Mouse (Mus musculus) kidney, postnatal 0 days (tissue): ENCODE results near the gene Fbxo17. TPM values are rescaled to one million over a fixed set of nuclear protein-coding genes. Genes with fewer than 3 reads are reported as not detected.
A peak's percentile ranks its signal among the peaks of the same experiment; 100 is the strongest.

Experiments
- ATAC-seq: fragments of 200-750 bp; cut with Nextera tagmentation; replicated peaks from 2 replicates; pipeline ENCODE4 v1.8.0; 2017; ENCODE audit warnings: low read depth, moderate number of reproducible peaks, moderate TSS enrichment, moderate library complexity; ENCODE audit not compliant: low FRiP score
- DNase-seq: peaks from one replicate; pipeline ENCODE4 v3.0.0-alpha.2; 2016; ENCODE audit warnings: low spot score
- H3K27ac ChIP-seq: fragments of 300-500 bp; sonication (generic); 2 replicates; pipeline ENCODE4 v1.5.1; 2014; ENCODE audit warnings: mild to moderate bottlenecking
- H3K27me3 ChIP-seq: fragments of 300-500 bp; sonication (generic); 2 replicates; pipeline ENCODE4 v1.6.1; 2014; ENCODE audit warnings: low read length, mixed read lengths; ENCODE audit not compliant: insufficient read depth
- H3K36me3 ChIP-seq: fragments of 300-500 bp; sonication (generic); 2 replicates; pipeline ENCODE4 v1.6.1; 2014; ENCODE audit warnings: low read length, mixed read lengths; ENCODE audit not compliant: insufficient read depth
- H3K4me1 ChIP-seq: fragments of 300-500 bp; sonication (generic); replicated peaks from 2 replicates; pipeline ENCODE4 v1.6.1; 2014; ENCODE audit warnings: antibody characterized with exemption, low read length, mixed read lengths; ENCODE audit not compliant: insufficient read depth
- H3K4me2 ChIP-seq: fragments of 300-500 bp; sonication (generic); 2 replicates; pipeline ENCODE4 v1.6.1; 2014; ENCODE audit warnings: mild to moderate bottlenecking, low read length, moderate library complexity, mixed read lengths
- H3K4me3 ChIP-seq: fragments of 300-500 bp; sonication (generic); replicated peaks from 2 replicates; pipeline ENCODE4 v1.5.1; 2014; ENCODE audit warnings: low read depth, low read length
- H3K9ac ChIP-seq: fragments of 300-500 bp; sonication (generic); 2 replicates; pipeline ENCODE4 v1.6.1; 2014; ENCODE audit warnings: low read depth, low read length
- H3K9me3 ChIP-seq: fragments of 300-500 bp; sonication (generic); replicated peaks from 2 replicates; pipeline ENCODE4 v1.6.1; 2016; ENCODE audit warnings: low read length, inconsistent platforms, mixed read lengths
- CTCF ChIP-seq: IDR thresholded peaks from 2 replicates; pipeline ENCODE4 v1.5.1; 2016; ENCODE audit warnings: antibody characterized with exemption, low read depth, mild to moderate bottlenecking, moderate library complexity
- WGBS: fragments of 180-500 bp; shearing (Covaris S2); extraction: QIAGEN DNeasy Blood & Tissue Kit; methylation state at CpG from one replicate; pipeline ENCODE4 v1.1.7; 2014; 5-methylcytosine and 5-hydroxymethylcytosine counted together
- polyA plus RNA-seq: library from polyadenylated mRNA; unstranded; fragments of >200 nt; fragmentation: Nextera tagmentation; extraction: Ambion mirVana; gene quantifications from 2 replicates; pipeline ENCODE4 v1.2.1, GENCODE M21; 2015

The Fbxo17 gene
- polyA plus RNA-seq, 1 experiment from 2014 or later: 7.0 TPM

DNA sequence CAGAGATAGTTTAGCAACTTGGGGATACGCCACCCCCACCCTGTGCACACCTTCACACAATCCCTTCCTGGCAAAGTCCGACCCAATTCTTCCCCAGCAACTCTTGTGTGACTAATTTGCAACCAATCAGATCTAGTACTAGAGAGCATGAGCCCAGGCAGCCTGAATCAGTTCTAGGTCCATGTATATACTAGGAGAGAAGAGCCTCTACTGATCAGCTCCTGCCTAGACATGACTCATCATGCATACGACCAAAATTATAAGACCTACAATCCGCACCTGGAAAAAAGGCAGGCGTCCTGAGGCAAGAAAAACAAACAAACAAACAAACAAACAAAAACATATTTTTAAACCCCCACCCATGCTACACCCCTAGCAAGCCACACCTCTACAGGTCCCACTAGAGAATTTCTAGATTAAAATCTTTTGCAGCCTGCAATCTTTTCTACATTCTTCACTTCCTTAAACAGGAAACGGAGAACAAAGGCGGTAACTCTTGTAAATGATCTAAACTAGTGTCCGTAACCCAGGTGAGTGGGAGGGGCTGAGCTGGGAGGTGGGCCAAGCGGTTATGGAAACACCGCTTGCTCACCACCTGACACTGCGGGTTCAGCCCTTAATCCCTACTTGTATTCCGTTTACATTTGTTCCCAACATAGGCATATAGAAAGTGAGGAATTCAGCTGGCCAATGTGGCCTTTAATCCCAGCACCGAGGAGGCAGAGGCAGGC is 39.6 kb upstream of the Fbxo17 start:
- Histone ChIP-seq H3K9me3 (no peaks in the 10 kb centered on the region), H3K4me2 (no peak overlapping the region), H3K4me1 (no peaks in the 10 kb centered on the region), H3K36me3 (no peaks in the 10 kb centered on the region), H3K27me3 (no peaks in the 10 kb centered on the region), H3K9ac (no peak overlapping the region), H3K4me3 (no peak overlapping the region), H3K27ac (no peak overlapping the region)
- DNase-seq (no peak), ATAC-seq (no peak)
- no peak for TF ChIP-seq CTCF
- 80% methylated on average over 13 of the region's 13 CpGs for WGBS

DNA sequence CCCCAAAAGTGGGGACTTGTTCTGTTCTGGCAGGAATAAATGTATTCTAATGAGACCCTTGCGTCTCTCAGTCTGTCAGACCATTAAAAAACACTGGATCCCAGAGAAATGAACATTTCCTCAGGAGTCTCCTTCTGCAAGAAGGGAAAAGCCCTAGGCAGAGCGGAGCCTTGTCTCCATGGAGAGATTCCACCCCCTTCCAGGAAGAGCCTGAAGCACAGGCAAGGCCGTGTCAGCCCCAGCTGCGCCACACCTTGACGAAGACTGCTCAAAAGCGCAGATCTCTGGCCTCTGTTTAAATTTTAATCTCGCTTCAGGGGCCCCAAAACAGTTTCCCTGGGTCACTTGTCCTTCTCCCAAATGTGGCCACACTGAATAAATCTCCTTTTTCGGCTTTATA is 39.0 kb upstream of the Fbxo17 start:
- Histone ChIP-seq H3K9ac (no peak overlapping the region), H3K4me2 (no peak overlapping the region), H3K4me1 (no peaks in the 10 kb centered on the region), H3K4me3 (no peak overlapping the region), H3K9me3 (no peaks in the 10 kb centered on the region), H3K27me3 (no peaks in the 10 kb centered on the region), H3K36me3 (no peaks in the 10 kb centered on the region), H3K27ac (no peak overlapping the region)
- 93% methylated on average over 8 of the region's 8 CpGs for WGBS
- no peak for ATAC-seq
- no peak for TF ChIP-seq CTCF
- DNase-seq: no peak

DNA sequence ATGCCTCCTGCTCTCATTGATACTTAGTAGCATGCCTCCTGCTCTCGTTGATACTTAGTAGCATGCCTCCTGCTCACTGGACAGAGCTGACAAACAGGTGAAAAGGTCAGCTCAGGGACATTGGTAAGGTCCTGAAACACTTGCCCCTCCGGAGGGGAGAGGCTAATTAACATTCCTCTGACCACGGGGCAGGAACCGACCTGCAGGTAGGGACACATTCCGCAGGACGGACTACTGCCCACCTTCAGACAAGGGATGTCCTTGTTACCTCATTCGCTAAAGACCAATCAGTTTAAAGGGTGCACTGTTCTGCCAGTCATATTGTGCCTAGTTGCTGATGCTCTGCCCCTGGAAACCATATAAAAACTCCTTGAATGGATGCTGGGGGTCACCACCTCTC is 25.5 kb upstream of the Fbxo17 start:
- Histone ChIP-seq H3K27ac (no peak overlapping the region), H3K4me2 (no peak overlapping the region), H3K27me3 (no peaks in the 10 kb centered on the region), H3K36me3 (no peaks in the 10 kb centered on the region), H3K4me1 (no peaks in the 10 kb centered on the region), H3K9me3 (no peaks in the 10 kb centered on the region), H3K9ac (no peak overlapping the region), H3K4me3 (no peak overlapping the region)
- WGBS: 57% methylated on average over 7 of the region's 7 CpGs
- no peak for TF ChIP-seq CTCF
- no peak for DNase-seq
- ATAC-seq: no peak

DNA sequence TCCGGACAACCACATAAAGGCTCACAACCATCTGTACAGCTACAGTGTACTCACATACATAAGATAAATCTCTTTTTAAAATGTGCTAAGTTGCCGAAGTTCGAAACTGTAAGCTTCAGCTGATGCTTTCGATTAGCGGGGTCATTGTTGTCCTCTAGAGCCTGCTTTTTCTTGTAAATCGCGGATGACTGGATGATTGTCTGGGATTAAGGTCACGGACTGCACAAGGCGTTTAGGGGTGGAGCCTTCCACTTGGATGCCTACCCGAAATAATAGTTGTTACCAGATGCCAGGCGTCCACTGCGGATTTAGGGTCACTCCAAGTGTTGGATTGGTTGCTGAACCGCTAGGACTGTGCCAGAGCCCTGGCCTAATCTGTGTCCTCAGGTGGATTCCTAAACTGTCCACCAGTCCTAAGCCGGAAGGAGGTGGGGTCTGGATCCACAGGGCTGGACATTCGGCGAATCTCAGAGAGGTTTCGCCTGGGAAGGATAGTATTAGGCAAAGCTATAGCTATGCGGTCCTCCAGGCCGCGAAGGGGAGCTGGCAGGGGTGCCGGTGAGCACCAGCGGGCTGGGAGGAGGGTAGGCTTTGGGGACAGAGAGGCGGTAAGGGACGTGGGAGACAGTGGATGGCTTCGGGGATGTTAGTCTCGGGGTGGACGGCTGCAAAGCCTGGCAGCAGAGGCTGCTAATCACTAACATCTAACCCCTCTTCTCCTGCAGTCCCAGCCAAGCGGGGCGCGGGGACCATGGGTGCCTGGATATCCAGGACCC is 23.9 kb upstream of the Fbxo17 start, which contains the start of gene Fbxo27:
Fbxo27 (plus strand) TSS at position 305 of the 776 bp plus-strand sequence.
- Histone ChIP-seq H3K27me3 (no peaks in the 10 kb centered on the region), H3K9me3 (no peaks in the 10 kb centered on the region), H3K36me3 (no peaks in the 10 kb centered on the region), H3K4me1 (no peaks in the 10 kb centered on the region), H3K4me2 (peak within 1 kb of the TSS; percentile 88), H3K9ac (peak within 1 kb of the TSS; percentile 56), H3K4me3 (peak within 1 kb of the TSS; percentile 46), H3K27ac (peak within 1 kb of the TSS; percentile 34; the same call in 1 of the 2 replicates)
- WGBS: 41% methylated on average over 30 of the region's 30 CpGs
- no peak for TF ChIP-seq CTCF
- no peak; the same call in 1 of the 2 replicates for ATAC-seq
- peak; percentile 13 for DNase-seq

DNA sequence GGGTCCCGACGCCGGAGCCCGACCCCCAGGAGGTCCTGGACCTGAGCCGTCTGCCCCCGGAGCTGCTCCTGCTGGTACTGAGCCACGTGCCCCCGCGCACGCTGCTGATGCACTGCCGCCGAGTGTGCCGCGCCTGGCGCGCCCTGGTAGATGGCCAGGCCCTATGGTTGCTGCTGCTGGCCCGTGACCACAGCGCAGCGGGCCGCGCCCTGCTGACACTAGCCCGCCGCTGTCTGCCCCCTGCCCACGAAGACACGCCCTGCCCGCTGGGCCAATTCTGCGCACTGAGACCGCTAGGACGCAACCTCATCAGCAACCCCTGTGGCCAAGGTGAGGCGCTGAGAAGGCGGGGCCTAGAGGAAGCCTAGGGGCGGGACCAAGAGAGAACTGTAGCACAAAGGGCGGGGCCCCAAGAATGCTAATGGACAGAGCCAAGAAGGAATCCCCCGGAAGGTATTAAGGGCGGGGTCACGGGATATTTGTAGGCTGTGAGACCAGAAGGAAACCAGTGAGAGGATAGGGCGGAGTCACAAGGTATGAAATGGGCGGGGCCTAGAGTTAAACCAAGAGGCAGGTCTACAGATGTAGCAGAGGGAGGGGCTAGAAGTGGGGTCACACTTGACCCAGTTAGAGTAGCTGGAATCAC is 23.2 kb upstream of the Fbxo17 start:
- no peaks in the 10 kb centered on the region for H3K27me3 ChIP-seq
- 0 out of 2 replicates have a peak, but pooled peaks have one; percentile 8 for TF ChIP-seq CTCF
- H3K27ac ChIP-seq: peak overlapping the region; percentile 34; the same call in 1 of the 2 replicates
- H3K9ac ChIP-seq: peak overlapping the region; percentile 56
- peak overlapping the region; percentile 46 for H3K4me3 ChIP-seq
- H3K4me1 ChIP-seq: no peaks in the 10 kb centered on the region
- ATAC-seq (peak; percentile 92), DNase-seq (peak; percentile 91)
- H3K9me3 ChIP-seq: no peaks in the 10 kb centered on the region
- H3K4me2 ChIP-seq: peak overlapping the region; percentile 88
- WGBS: 1% methylated on average over 38 of the region's 38 CpGs
- H3K36me3 ChIP-seq: no peaks in the 10 kb centered on the region

DNA sequence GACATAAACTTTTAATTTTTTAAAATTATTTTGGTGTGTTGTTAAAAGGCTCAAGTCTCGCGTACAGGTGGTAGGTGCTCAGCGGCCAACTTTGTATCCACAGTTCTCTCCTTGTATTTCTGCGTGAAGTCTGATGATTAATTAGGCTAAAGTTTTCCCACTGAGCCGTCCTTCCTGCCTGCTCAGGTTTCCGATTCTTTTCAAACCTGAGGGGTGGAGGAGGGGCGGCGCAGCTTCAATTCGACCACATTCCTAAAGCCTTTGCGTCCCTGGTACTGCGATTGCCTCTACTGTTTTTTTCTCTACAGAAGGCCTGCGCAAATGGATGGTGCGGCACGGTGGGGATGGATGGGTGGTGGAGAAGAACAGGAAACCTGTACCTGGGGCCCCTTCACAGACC is 22.2 kb upstream of the Fbxo17 start:
- H3K27ac ChIP-seq: no peak overlapping the region

More for the DNA sequence above, 22.2 kb upstream of the Fbxo17 start:
- no peak overlapping the region for H3K4me3 ChIP-seq
- DNase-seq: peak; percentile 41
- H3K9ac ChIP-seq: no peak overlapping the region
- H3K9me3 ChIP-seq: no peaks in the 10 kb centered on the region
- H3K4me2 ChIP-seq: peak overlapping the region; percentile 88; the same call in 1 of the 2 replicates
- 8% methylated on average over 14 of the region's 14 CpGs for WGBS
- no peaks in the 10 kb centered on the region for H3K27me3 ChIP-seq
- H3K36me3 ChIP-seq: no peaks in the 10 kb centered on the region
- no peaks in the 10 kb centered on the region for H3K4me1 ChIP-seq
- no peak for ATAC-seq
- TF ChIP-seq CTCF: no peak
